Mouse (Mus musculus) stomach, embryonic 16.5 days (tissue): ENCODE results near the gene Cpm. TPM values are rescaled to one million over a fixed set of nuclear protein-coding genes. Genes with fewer than 3 reads are reported as not detected.
"Not testable (repeated sequence)": the region's sequence is repeated elsewhere in the genome, so short reads cannot be mapped to it uniquely, and the experiment has no call there.

Experiments
- ATAC-seq: fragments of 200-750 bp; cut with Nextera tagmentation; 2 replicates; pipeline ENCODE4 v1.8.0; 2017; ENCODE audit warnings: moderate number of reproducible peaks, moderate TSS enrichment; ENCODE audit not compliant: insufficient read depth, low FRiP score
- H3K27ac ChIP-seq: fragments of 300-500 bp; sonication (generic); 2 replicates; pipeline ENCODE4 v1.5.1; 2014; ENCODE audit warnings: low read length
- H3K27me3 ChIP-seq: fragments of 300-500 bp; sonication (generic); 2 replicates; pipeline ENCODE4 v1.6.1; 2014; ENCODE audit warnings: low read length, control low read depth, mixed read lengths; ENCODE audit not compliant: control insufficient read depth, insufficient read depth
- H3K36me3 ChIP-seq: fragments of 300-500 bp; sonication (generic); 2 replicates; pipeline ENCODE4 v1.6.1; 2014; ENCODE audit warnings: low read length; ENCODE audit not compliant: control insufficient read depth, insufficient read depth
- H3K4me1 ChIP-seq: fragments of 300-500 bp; sonication (generic); 2 replicates; pipeline ENCODE4 v1.6.1; 2014; ENCODE audit warnings: low read length, control low read depth, mixed read lengths; ENCODE audit not compliant: control insufficient read depth, insufficient read depth
- H3K4me2 ChIP-seq: fragments of 300-500 bp; sonication (generic); 2 replicates; pipeline ENCODE4 v1.6.1; 2014; ENCODE audit warnings: low read depth, low read length, mixed read lengths
- H3K4me3 ChIP-seq: fragments of 300-500 bp; sonication (generic); replicated peaks from 2 replicates; pipeline ENCODE4 v1.5.1; 2014; ENCODE audit warnings: mild to moderate bottlenecking, low read length
- H3K9ac ChIP-seq: fragments of 300-500 bp; sonication (generic); 2 replicates; pipeline ENCODE4 v1.6.1; 2014; ENCODE audit warnings: low read length
- H3K9me3 ChIP-seq: fragments of 300-500 bp; sonication (generic); replicated peaks from 2 replicates; pipeline ENCODE4 v1.6.1; 2016; ENCODE audit warnings: low read length, control low read depth; ENCODE audit not compliant: control insufficient read depth
- WGBS: fragments of 180-500 bp; shearing (Covaris S2); extraction: QIAGEN DNeasy Blood & Tissue Kit; methylation state at CpG from one replicate; pipeline ENCODE4 v1.1.7; 2014; 5-methylcytosine and 5-hydroxymethylcytosine counted together
- polyA plus RNA-seq: library from polyadenylated mRNA; unstranded; fragments of >200 nt; fragmentation: Nextera tagmentation; extraction: Ambion mirVana; gene quantifications from 2 replicates; pipeline ENCODE4 v1.2.1, GENCODE M21; 2015

Cpm gene
- polyA plus RNA-seq, 1 experiment from 2014 or later = 74.0 TPM

DNA sequence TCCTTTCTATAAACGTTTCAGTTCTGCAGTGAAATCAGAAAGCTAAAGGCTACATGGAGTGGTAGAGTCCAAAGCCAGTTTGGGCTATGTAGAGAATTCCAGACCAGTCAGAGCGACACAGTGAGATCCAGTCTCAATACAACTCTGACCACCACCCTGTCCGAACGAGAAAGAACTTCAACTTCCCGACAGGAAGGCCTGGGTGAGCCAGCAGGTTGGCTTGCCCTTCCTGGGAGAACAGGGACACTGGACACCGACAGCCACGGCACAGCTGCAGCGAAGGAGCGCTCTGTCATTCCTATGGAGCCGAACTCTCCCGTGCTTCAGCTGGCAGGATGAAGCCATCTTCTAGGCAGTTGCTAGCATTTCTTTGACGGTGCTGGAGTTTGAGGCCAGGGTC lies 106.1 kb downstream of the Cpm start:
- H3K4me3 ChIP-seq, H3K27ac ChIP-seq, H3K9ac ChIP-seq, H3K27me3 ChIP-seq, H3K9me3 ChIP-seq, H3K4me2 ChIP-seq, ATAC-seq, H3K4me1 ChIP-seq: not testable (repeated sequence)
- 86% methylated on average over 11 of the region's 12 CpGs for WGBS
- peaks cover 10% of the 10 kb centered on the region; the same call in 1 of the 2 replicates for H3K36me3 ChIP-seq

DNA sequence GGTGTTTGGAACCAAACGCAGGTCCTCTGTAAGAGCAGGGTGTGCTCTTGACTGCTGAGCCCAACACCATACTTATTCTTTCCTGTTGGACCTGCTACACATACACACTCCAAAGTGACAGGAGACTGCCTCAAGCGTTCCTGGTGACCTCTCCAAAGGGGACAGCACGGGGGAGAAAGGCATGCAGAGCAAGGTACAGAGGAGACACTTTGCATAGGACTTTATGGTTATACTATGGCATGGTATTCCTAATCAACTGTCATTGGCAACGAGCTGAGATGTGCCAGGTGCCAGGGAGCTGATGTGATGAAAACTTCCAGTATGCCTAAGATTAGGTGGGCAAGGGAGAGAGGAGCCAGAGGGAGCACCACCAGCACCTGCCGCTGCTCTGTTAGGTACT lies 107.3 kb downstream of the Cpm start:
- Histone ChIP-seq H3K4me3 (no peak overlapping the region), H3K9ac (no peak overlapping the region), H3K4me2 (no peak overlapping the region), H3K36me3 (peaks cover 10% of the 10 kb centered on the region; the same call in 1 of the 2 replicates), H3K4me1 (0 out of 2 replicates have a peak, but pooled peaks cover 3% of the 10 kb centered on the region), H3K27ac (no peak overlapping the region), H3K27me3 (no peaks in the 10 kb centered on the region), H3K9me3 (no peaks in the 10 kb centered on the region)
- WGBS = 89% methylated on average over 5 of the region's 5 CpGs
- no peak for ATAC-seq

Other genes with a start within 250 kb of the Cpm start
- 121 and 123 TPM in 2 replicates for gene Cpsf6, start 249.5 kb upstream of the Cpm start, polyA plus RNA-seq
- 39.5 and 39.9 TPM in 2 replicates for gene Mdm2, start 81.3 kb downstream of the Cpm start, polyA plus RNA-seq
- 14.2 and 15.1 TPM in 2 replicates for gene Slc35e3, start 116.9 kb downstream of the Cpm start, polyA plus RNA-seq
- gene Nup107, start 163.2 kb downstream of the Cpm start, polyA plus RNA-seq = 49.8 and 51.5 TPM in 2 replicates
- gene Rap1b, start 216.5 kb downstream of the Cpm start, polyA plus RNA-seq = 166 and 176 TPM in 2 replicates